In genomic region chr17:34240916-34241315, GRCm38 (mm10) we compare ENCODE assay signal across 26 mouse cellular contexts. TPM values are rescaled to one million over a fixed set of nuclear protein-coding genes. Genes with fewer than 3 reads are reported as not detected.
A peak's percentile ranks its signal among the peaks of the same experiment; 100 is the strongest.
DNase-seq lines count a peak whose midpoint lies in the region; ATAC-seq and TF ChIP-seq lines count a peak whose summit lies in the region.
"Had no signal": no experiment of that assay in that cellular context is flagged by ENCODE, and none has a peak within 500 bp of the region (broad histone marks: within the 10 kb centered on the region; RNA-seq: fewer than 3 reads in every experiment).

No protein-coding gene starts in this region.

- H3K9ac ChIP-seq in kidney, embryonic 14.5 days (ENCODE audit: low read depth, low read length), result no peak overlapping the region
- H3K9ac ChIP-seq: embryonic facial prominence, embryonic 12.5 days; embryonic facial prominence, embryonic 15.5 days; forebrain, embryonic 12.5 days; heart, embryonic 15.5 days; hindbrain, embryonic 13.5 days had no signal

- no peak for TF ChIP-seq CTCF in bone marrow, adult 2 months (IDR thresholded peaks at IDR 0.05; ENCODE audit: control insufficient read depth, insufficient read depth, low read length)

- H3K27ac ChIP-seq in kidney, embryonic 14.5 days (ENCODE audit: low read depth, low read length), result no peak overlapping the region
- 0 out of 2 replicates have a peak overlapping the region, but pooled peaks have one; percentile 28 for H3K27ac ChIP-seq in bone marrow, adult 2 months (ENCODE audit: control insufficient read depth, insufficient read depth, low read depth, low read length, poor library complexity)
- H3K27ac ChIP-seq: embryonic facial prominence, embryonic 12.5 days; embryonic facial prominence, embryonic 15.5 days; forebrain, embryonic 12.5 days; heart, embryonic 15.5 days; hindbrain, embryonic 10.5 days; hindbrain, embryonic 13.5 days had no signal

- H3K36me3 ChIP-seq in kidney, embryonic 14.5 days (ENCODE audit: control insufficient read depth, insufficient read depth, low read length), result no peaks in the 10 kb centered on the region
- H3K36me3 ChIP-seq: embryonic facial prominence, embryonic 12.5 days; embryonic facial prominence, embryonic 15.5 days; forebrain, embryonic 12.5 days; heart, embryonic 15.5 days; hindbrain, embryonic 10.5 days; hindbrain, embryonic 13.5 days had no signal

- DNase-seq in kidney, postnatal 10 days, result peak; percentile 1
- DNase-seq in testis, postnatal 10 days (ENCODE audit: low spot score), result peak; percentile 8
- DNase-seq in testis, postnatal 14 days (ENCODE audit: low spot score), result no peak
- DNase-seq in B cell, adult 2 months, result peak; percentile 6 to 13
- DNase-seq: adrenal gland, postnatal 10 days; adrenal gland, postnatal 36 days; cerebellum, adult 11 months; cerebellum, adult 2 months; cerebellum, adult 9-11 months; cerebellum, postnatal 25 days; gastrocnemius, postnatal 10 days; gastrocnemius, postnatal 36 days; heart, postnatal 10 days; heart, postnatal 36 days had no signal

- H3K4me2 ChIP-seq in kidney, embryonic 14.5 days (replicated peaks; ENCODE audit: low read depth, low read length), result no peak overlapping the region
- H3K4me2 ChIP-seq: embryonic facial prominence, embryonic 12.5 days; embryonic facial prominence, embryonic 15.5 days; forebrain, embryonic 12.5 days; heart, embryonic 11.5 days; heart, embryonic 15.5 days; hindbrain, embryonic 13.5 days had no signal

- H3K4me3 ChIP-seq in kidney, embryonic 14.5 days (ENCODE audit: low read length), result no peak overlapping the region
- no peak overlapping the region for H3K4me3 ChIP-seq in bone marrow, adult 2 months (replicated peaks; ENCODE audit: control insufficient read depth, low read depth, low read length)
- H3K4me3 ChIP-seq: embryonic facial prominence, embryonic 12.5 days; embryonic facial prominence, embryonic 15.5 days; forebrain, embryonic 12.5 days; heart, embryonic 15.5 days; hindbrain, embryonic 10.5 days; hindbrain, embryonic 13.5 days had no signal

- H3K4me1 ChIP-seq in kidney, embryonic 14.5 days (ENCODE audit: control insufficient read depth, insufficient read depth, low read length), result no peaks in the 10 kb centered on the region
- no peaks in the 10 kb centered on the region; the same call in 1 of the 2 replicates for H3K4me1 ChIP-seq in bone marrow, adult 2 months (ENCODE audit: control insufficient read depth, insufficient read depth, low read length)
- H3K4me1 ChIP-seq: embryonic facial prominence, embryonic 12.5 days; embryonic facial prominence, embryonic 15.5 days; forebrain, embryonic 12.5 days; heart, embryonic 15.5 days; hindbrain, embryonic 10.5 days; hindbrain, embryonic 13.5 days had no signal

- 78% methylated on average over 6 of the region's 6 CpGs for WGBS in kidney, embryonic 14.5 days
- 75% methylated on average over 6 of the region's 6 CpGs for WGBS in bone marrow, adult 2 months

- TF ChIP-seq POLR2A in bone marrow, adult 2 months (IDR thresholded peaks at IDR 0.05; ENCODE audit: borderline replicate concordance, control insufficient read depth, low read depth, low read length), result no peak

- no peaks in the 10 kb centered on the region; the same call in 1 of the 2 replicates for H3K27me3 ChIP-seq in kidney, embryonic 14.5 days (ENCODE audit: control insufficient read depth, insufficient read depth, low read length)
- H3K27me3 ChIP-seq: embryonic facial prominence, embryonic 12.5 days; embryonic facial prominence, embryonic 15.5 days; heart, embryonic 15.5 days; hindbrain, embryonic 13.5 days had no signal

- peaks cover 4% of the 10 kb centered on the region; the same call in 1 of the 2 replicates for H3K9me3 ChIP-seq in kidney, embryonic 14.5 days (ENCODE audit: control insufficient read depth, low read length)
- H3K9me3 ChIP-seq: embryonic facial prominence, embryonic 12.5 days; embryonic facial prominence, embryonic 15.5 days; forebrain, embryonic 12.5 days; heart, embryonic 15.5 days had no signal

- ATAC-seq in kidney, embryonic 14.5 days (ENCODE audit: low FRiP score, low TSS enrichment), result no peak
- ATAC-seq: forebrain, embryonic 16.5 days; hindbrain, embryonic 16.5 days; Patski had no signal

RNA-seq across cellular contexts. Expression of gene H2-Ob, which starts 2.2 kb away (rescaled TPM):
- not detected in 2 replicates for polyA plus RNA-seq in kidney, embryonic 14.5 days (2014; fragmentation: Nextera tagmentation; extraction: Ambion mirVana)
- 30.9 and 72.2 TPM in 2 replicates for polyA plus RNA-seq in bone marrow, adult 2 months (2011; ENCODE audit: insufficient read depth, insufficient read length, low replicate concordance, missing spikeins)
- polyA plus RNA-seq: embryonic facial prominence, embryonic 12.5 days; forebrain, embryonic 12.5 days; heart, embryonic 11.5 days; Patski had no signal

RNA-seq across cellular contexts. Expression of gene H2-Ab1, which starts 16.6 kb away (rescaled TPM):
- 21.7 and 22.9 TPM in 2 replicates for polyA plus RNA-seq in kidney, embryonic 14.5 days (2014; fragmentation: Nextera tagmentation; extraction: Ambion mirVana)
- 73.7 and 175 TPM in 2 replicates for polyA plus RNA-seq in bone marrow, adult 2 months (2011; ENCODE audit: insufficient read depth, insufficient read length, low replicate concordance, missing spikeins)

RNA-seq across cellular contexts. Expression of gene Tap2, which starts 37.6 kb away (rescaled TPM):
- polyA plus RNA-seq in kidney, embryonic 14.5 days (2014; fragmentation: Nextera tagmentation; extraction: Ambion mirVana), result 1.2 and 1.8 TPM in 2 replicates
- polyA plus RNA-seq in bone marrow, adult 2 months (2011; ENCODE audit: insufficient read depth, insufficient read length, low replicate concordance, missing spikeins), result 50.7 and 54.8 TPM in 2 replicates

RNA-seq across cellular contexts. Expression of gene Psmb8, which starts 43.4 kb away (rescaled TPM):
- polyA plus RNA-seq in kidney, embryonic 14.5 days (2014; fragmentation: Nextera tagmentation; extraction: Ambion mirVana), result 4.3 and 4.8 TPM in 2 replicates
- polyA plus RNA-seq in bone marrow, adult 2 months (2011; ENCODE audit: insufficient read depth, insufficient read length, low replicate concordance, missing spikeins), result 35.3 and 68.8 TPM in 2 replicates

RNA-seq across cellular contexts. Expression of gene H2-Aa, which starts 46.7 kb away (rescaled TPM):
- polyA plus RNA-seq in kidney, embryonic 14.5 days (2014; fragmentation: Nextera tagmentation; extraction: Ambion mirVana), result 2.7 TPM in 2 replicates
- polyA plus RNA-seq in bone marrow, adult 2 months (2011; ENCODE audit: insufficient read depth, insufficient read length, low replicate concordance, missing spikeins), result 65.0 and 143 TPM in 2 replicates
- polyA plus RNA-seq: forebrain, embryonic 12.5 days; forebrain, embryonic 16.5 days; heart, embryonic 11.5 days; hindbrain, embryonic 10.5 days; Patski had no signal

Comparison
In these comparisons a context has a peak if more than half of its experiments do, and no peak if none do; other contexts are left out.
1. RNA of gene H2-Ob, which starts 2.2 kb away (polyA plus RNA-seq): 30.9 to 72.2 TPM in bone marrow, adult 2 months; not detected in kidney, embryonic 14.5 days; every median in the first group is over 10 times any median in the second.
2. RNA of gene Tap2, which starts 37.6 kb away (polyA plus RNA-seq): 50.7 to 54.8 TPM in bone marrow, adult 2 months; 1.2 to 1.8 TPM in kidney, embryonic 14.5 days; every median in the first group is over 10 times any median in the second.